Mouse (Mus musculus): Measurements from ENCODE around the gene Armc2.

DNA sequence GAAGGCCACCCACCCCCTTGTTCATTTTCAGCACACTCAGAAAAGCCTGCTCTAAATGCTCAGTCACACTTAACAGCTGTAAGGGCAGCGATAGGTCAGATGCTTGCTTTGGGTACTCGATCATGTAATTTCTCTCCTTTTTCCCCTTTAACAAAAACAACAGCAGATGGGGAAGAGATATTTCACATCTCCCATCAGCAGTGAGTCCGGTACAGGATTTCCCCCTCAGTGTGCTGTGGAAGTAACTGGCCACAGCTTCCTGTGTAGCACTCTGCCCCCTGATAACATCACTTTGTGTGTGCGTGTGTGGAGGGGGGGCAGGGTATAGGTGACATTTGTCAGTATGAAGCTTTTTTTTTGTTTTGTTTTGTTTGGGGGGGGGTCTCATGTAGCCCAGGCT, 81.1 kb downstream of the Armc2 start:
- TF ChIP-seq CTCF (IDR thresholded peaks at IDR 0.05; ENCODE audit: low read depth): no peak
- TF ChIP-seq EP300 (IDR thresholded peaks at IDR 0.05; ENCODE audit: low read depth): no peak

Measured in liver, postnatal 0 days (tissue).